Mouse (Mus musculus) cortical plate, adult 2 months (tissue): ENCODE results near the gene Ube2j2.

Source experiments
- CTCF ChIP-seq: fragments of 200-500 bp; IDR thresholded peaks from 2 replicates; pipeline ENCODE4 v1.5.1; 2011; ENCODE audit warnings: mild to moderate bottlenecking, control low read depth, low read length; ENCODE audit not compliant: insufficient read depth; ENCODE audit errors: extremely low read depth
- POLR2A ChIP-seq: fragments of 200-500 bp; IDR thresholded peaks from 2 replicates; pipeline ENCODE4 v1.6.1; 2011; ENCODE audit warnings: mild to moderate bottlenecking, low read length, control low read depth; ENCODE audit not compliant: insufficient read depth; ENCODE audit errors: extremely low read depth

DNA sequence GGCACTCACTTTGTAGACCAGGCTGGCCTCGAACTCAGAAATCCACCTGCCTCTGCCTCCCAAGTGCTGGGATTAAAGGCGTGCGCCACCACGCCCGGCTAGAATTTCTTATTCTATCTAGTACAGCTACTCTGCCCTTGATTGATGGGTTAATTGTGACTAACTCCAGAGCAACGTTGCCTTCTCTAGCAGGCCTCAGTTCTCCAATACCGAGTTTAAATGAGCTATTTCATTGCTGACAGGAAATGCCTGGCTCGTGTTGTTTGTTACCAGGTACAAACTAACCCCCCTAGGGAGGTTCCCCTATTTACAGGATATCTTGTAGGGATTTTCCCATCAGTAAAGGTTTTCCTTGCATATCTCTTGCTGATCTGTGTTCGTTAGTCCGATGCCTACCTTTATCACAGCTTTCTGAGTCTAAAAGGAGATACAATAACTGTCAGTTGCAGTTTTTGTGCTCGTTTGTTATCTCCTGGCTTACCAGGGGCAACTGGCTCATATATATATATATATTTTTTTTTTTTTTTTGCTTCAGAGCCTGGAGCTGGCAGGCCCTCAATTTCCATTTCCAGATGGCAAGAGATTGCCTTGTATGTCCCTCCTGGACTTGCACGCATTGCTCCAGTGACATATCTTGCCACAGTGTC, 37.9 kb downstream of the Ube2j2 start:
- TF ChIP-seq CTCF (no peak), POLR2A (no peak)
